Mouse (Mus musculus) heart, postnatal 0 days (tissue): ENCODE data around the gene Khdrbs1. TPM values are rescaled to one million over a fixed set of nuclear protein-coding genes. Genes with fewer than 3 reads are reported as not detected.

Experiments
- ATAC-seq: fragments of 200-750 bp; cut with Nextera tagmentation; 2 replicates; pipeline ENCODE4 v1.8.0; 2017; ENCODE audit warnings: low read depth, moderate number of reproducible peaks, moderate library complexity; ENCODE audit not compliant: insufficient read depth
- DNase-seq: peaks from one replicate; pipeline ENCODE4 v3.0.0-alpha.2; 2016; ENCODE audit warnings: low spot score
- H3K27ac ChIP-seq: fragments of 300-500 bp; sonication (generic); 2 replicates; pipeline ENCODE4 v1.5.1; 2014; ENCODE audit warnings: low read depth, mild to moderate bottlenecking
- H3K27me3 ChIP-seq: fragments of 300-500 bp; sonication (generic); 2 replicates; pipeline ENCODE4 v1.6.1; 2014; ENCODE audit warnings: low read length, mixed read lengths; ENCODE audit not compliant: control insufficient read depth, insufficient read depth
- H3K36me3 ChIP-seq: fragments of 300-500 bp; sonication (generic); replicated peaks from 2 replicates; pipeline ENCODE4 v1.6.1; 2014; ENCODE audit warnings: low read length, mixed read lengths; ENCODE audit not compliant: control insufficient read depth, insufficient read depth
- H3K4me1 ChIP-seq: fragments of 300-500 bp; sonication (generic); 2 replicates; pipeline ENCODE4 v1.6.1; 2014; ENCODE audit warnings: antibody characterized with exemption; ENCODE audit not compliant: control insufficient read depth, insufficient read depth
- H3K4me2 ChIP-seq: fragments of 300-500 bp; sonication (generic); 2 replicates; pipeline ENCODE4 v1.6.1; 2014; ENCODE audit warnings: low read depth, mild to moderate bottlenecking, low read length, moderate library complexity
- H3K4me3 ChIP-seq: fragments of 300-500 bp; sonication (generic); 2 replicates; pipeline ENCODE4 v1.5.1; 2014; ENCODE audit warnings: low read depth, low read length
- H3K9ac ChIP-seq: fragments of 300-500 bp; sonication (generic); replicated peaks from 2 replicates; pipeline ENCODE4 v1.6.1; 2014; ENCODE audit warnings: low read depth, low read length, mixed read lengths
- H3K9me3 ChIP-seq: fragments of 300-500 bp; sonication (generic); replicated peaks from 2 replicates; pipeline ENCODE4 v1.6.1; 2016; ENCODE audit warnings: low read length; ENCODE audit not compliant: control insufficient read depth
- CTCF ChIP-seq: IDR thresholded peaks from 2 replicates; pipeline ENCODE4 v1.5.1; 2016; ENCODE audit warnings: antibody characterized with exemption, control low read depth, low read depth
- EP300 ChIP-seq: IDR thresholded peaks from 2 replicates; pipeline ENCODE4 v1.6.1; 2016; ENCODE audit warnings: antibody characterized with exemption, low read depth
- WGBS: fragments of 180-500 bp; shearing (Covaris S2); extraction: QIAGEN DNeasy Blood & Tissue Kit; methylation state at CpG from one replicate; pipeline ENCODE4 v1.1.7; 2014; 5-methylcytosine and 5-hydroxymethylcytosine counted together
- polyA plus RNA-seq: library from polyadenylated mRNA; unstranded; fragments of >200 nt; fragmentation: Nextera tagmentation; extraction: Ambion mirVana; gene quantifications from 2 replicates; pipeline ENCODE4 v1.2.1, GENCODE M21; 2015
- total RNA-seq: library from RNA; depleted of rRNA; stranded (reverse); fragments of >200 nt; gene quantifications from 2 replicates; pipeline ENCODE4 v1.2.3, GENCODE M21; 2014; ENCODE audit warnings: low replicate concordance

The Khdrbs1 gene
- total and polyA plus RNA-seq, 2 experiments from 2014 or later: 43.5 to 44.7 TPM

- Histone ChIP-seq H3K27me3 (no peaks in the 10 kb centered on the region), H3K9ac (no peak overlapping the region), H3K4me1 (no peaks in the 10 kb centered on the region), H3K9me3 (no peaks in the 10 kb centered on the region), H3K4me2 (no peak overlapping the region), H3K27ac (no peak overlapping the region), H3K36me3 (no peaks in the 10 kb centered on the region), H3K4me3 (no peak overlapping the region)
- ATAC-seq (no peak), DNase-seq (no peak)
- TF ChIP-seq EP300: no peak
- no peak for TF ChIP-seq CTCF
- 88% methylated on average over 12 of the region's 12 CpGs for WGBS
Measured at GRCm38 (mm10) chr4:129761606-129762005, 19.5 kb upstream of the Khdrbs1 start.

- 58% methylated on average over 1 of the region's 1 CpGs for WGBS
- Histone ChIP-seq H3K4me1 (no peaks in the 10 kb centered on the region), H3K9me3 (no peaks in the 10 kb centered on the region), H3K4me2 (no peak overlapping the region), H3K27ac (no peak overlapping the region), H3K36me3 (no peaks in the 10 kb centered on the region), H3K4me3 (no peak overlapping the region), H3K27me3 (no peaks in the 10 kb centered on the region), H3K9ac (no peak overlapping the region)
- ATAC-seq (no peak), DNase-seq (no peak)
- TF ChIP-seq CTCF (no peak), EP300 (no peak)
Measured at GRCm38 (mm10) chr4:129755455-129755854, 13.4 kb upstream of the Khdrbs1 start.

- TF ChIP-seq EP300 (no peak), CTCF (no peak)
- H3K27ac ChIP-seq: no peak overlapping the region; the same call in 1 of the 2 replicates
- 64% methylated on average over 3 of the region's 3 CpGs for whole genome bisulfite sequencing
- H3K4me1 ChIP-seq: no peaks in the 10 kb centered on the region
- H3K4me3 ChIP-seq: no peak overlapping the region
- ATAC-seq (no peak), DNase-seq (no peak)
- H3K9ac ChIP-seq: no peak overlapping the region
- H3K9me3 ChIP-seq: no peaks in the 10 kb centered on the region
- no peaks in the 10 kb centered on the region for H3K27me3 ChIP-seq
- no peak overlapping the region for H3K4me2 ChIP-seq
- H3K36me3 ChIP-seq: no peaks in the 10 kb centered on the region
Measured at GRCm38 (mm10) chr4:129754742-129755141, 12.6 kb upstream of the Khdrbs1 start.

- no peak for TF ChIP-seq EP300
- TF ChIP-seq CTCF: no peak
- H3K4me1 ChIP-seq: no peaks in the 10 kb centered on the region
- ATAC-seq (no peak), DNase-seq (no peak)
- no peaks in the 10 kb centered on the region for H3K36me3 ChIP-seq
- H3K9ac ChIP-seq: no peak overlapping the region
- WGBS: 48% methylated on average over 5 of the region's 5 CpGs
- H3K4me3 ChIP-seq: no peak overlapping the region
- no peak overlapping the region for H3K4me2 ChIP-seq
- H3K27ac ChIP-seq: no peak overlapping the region
- no peaks in the 10 kb centered on the region for H3K27me3 ChIP-seq
- no peaks in the 10 kb centered on the region for H3K9me3 ChIP-seq
Measured at GRCm38 (mm10) chr4:129750430-129750829, 8.3 kb upstream of the Khdrbs1 start.

GRCm38 (mm10) chr4:129746591-129746990 lies 4.5 kb upstream of the Khdrbs1 start:
- TF ChIP-seq CTCF (no peak), EP300 (no peak)
- H3K27ac ChIP-seq: no peak overlapping the region
- ATAC-seq (no peak), DNase-seq (no peak)
- no peaks in the 10 kb centered on the region for H3K36me3 ChIP-seq
- no peak overlapping the region for H3K4me3 ChIP-seq
- no peak overlapping the region for H3K4me2 ChIP-seq
- no peak overlapping the region for H3K9ac ChIP-seq
- H3K9me3 ChIP-seq: no peaks in the 10 kb centered on the region
- peaks cover 7% of the 10 kb centered on the region; the same call in 1 of the 2 replicates for H3K4me1 ChIP-seq
- no peaks in the 10 kb centered on the region for H3K27me3 ChIP-seq
- 73% methylated on average over 3 of the region's 3 CpGs for WGBS

- H3K27ac ChIP-seq: no peak overlapping the region
- no peak overlapping the region for H3K4me3 ChIP-seq
- no peaks in the 10 kb centered on the region for H3K27me3 ChIP-seq
- no peaks in the 10 kb centered on the region for H3K36me3 ChIP-seq
- 68% methylated on average over 1 of the region's 1 CpGs for WGBS
- no peak for ATAC-seq
- no peak for DNase-seq
- H3K4me1 ChIP-seq: peaks cover 7% of the 10 kb centered on the region; the same call in 1 of the 2 replicates
- H3K9me3 ChIP-seq: no peaks in the 10 kb centered on the region
- TF ChIP-seq EP300: no peak
- no peak for TF ChIP-seq CTCF
- H3K4me2 ChIP-seq: no peak overlapping the region
- H3K9ac ChIP-seq: no peak overlapping the region
Measured at GRCm38 (mm10) chr4:129746106-129746505, 4.0 kb upstream of the Khdrbs1 start.
